Mouse (Mus musculus): ENCODE results near the gene Tead3.

DNA sequence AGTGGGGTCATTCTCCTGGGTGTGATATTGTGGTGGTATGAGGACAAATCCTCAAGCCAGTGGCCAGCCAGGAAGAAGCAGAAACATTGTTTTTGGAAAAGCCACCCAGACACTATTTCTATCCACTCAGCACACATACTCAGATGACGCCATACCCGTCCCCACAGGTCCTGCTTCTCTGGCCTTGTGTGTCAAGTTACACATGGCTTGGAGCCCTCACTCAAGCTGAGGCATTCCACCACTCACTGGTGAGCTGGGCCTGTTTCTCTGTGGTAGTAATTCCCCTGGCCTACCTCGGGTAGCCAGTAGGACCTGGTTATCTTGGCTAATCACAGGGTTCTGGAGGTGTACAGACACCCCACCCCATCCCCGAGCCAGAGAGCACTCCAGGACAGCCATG, 56.9 kb downstream of the Tead3 start:
- no peak for TF ChIP-seq POLR2AphosphoS2 (IDR thresholded peaks at IDR 0.05; ENCODE audit: low read depth, low read length)
- TF ChIP-seq SIN3A (IDR thresholded peaks at IDR 0.05; ENCODE audit: low read length) = no peak
- no peak for TF ChIP-seq CTCF (conservative IDR thresholded peaks at IDR 0.05 in 1 of 2, IDR thresholded peaks at IDR 0.05 in 1 of 2; ENCODE audit: low read depth in 2 of 2, low read length in 2 of 2)
- no peak for TF ChIP-seq TBP (conservative IDR thresholded peaks at IDR 0.05; ENCODE audit: low read depth, low read length)
- no peak for TF ChIP-seq MAFK (IDR thresholded peaks at IDR 0.05; ENCODE audit: insufficient replicate concordance, low read length)
- no peak for TF ChIP-seq MEF2A (IDR thresholded peaks at IDR 0.05; ENCODE audit: borderline replicate concordance, low read depth, low read length)
- TF ChIP-seq CHD2 (IDR thresholded peaks at IDR 0.05; ENCODE audit: low read length) = no peak
- TF ChIP-seq MAX (IDR thresholded peaks at IDR 0.05; ENCODE audit: low read length) = no peak
- TF ChIP-seq E2F4 (IDR thresholded peaks at IDR 0.05; ENCODE audit: insufficient replicate concordance, low read depth, low read length) = no peak
